Mouse (Mus musculus) heart, embryonic 10.5 days (tissue): ENCODE results near the gene Mdm2. TPM values are rescaled to one million over a fixed set of nuclear protein-coding genes. Genes with fewer than 3 reads are reported as not detected.

ENCODE experiments used
- DNase-seq: peaks from one replicate; pipeline ENCODE4 v3.0.0-alpha.2; 2017; ENCODE audit warnings: low spot score
- H3K27ac ChIP-seq: fragments of 300-500 bp; sonication (generic); 2 replicates; pipeline ENCODE4 v1.5.1; 2016; ENCODE audit warnings: mild to moderate bottlenecking
- H3K27me3 ChIP-seq: fragments of 300-500 bp; sonication (generic); 2 replicates; pipeline ENCODE4 v1.6.1; 2016; ENCODE audit warnings: mild to moderate bottlenecking; ENCODE audit not compliant: poor library complexity, insufficient read depth, severe bottlenecking
- H3K36me3 ChIP-seq: fragments of 300-500 bp; sonication (generic); 2 replicates; pipeline ENCODE4 v1.6.1; 2016; ENCODE audit warnings: mild to moderate bottlenecking, moderate library complexity
- H3K4me1 ChIP-seq: fragments of 300-500 bp; sonication (generic); 2 replicates; pipeline ENCODE4 v1.6.1; 2016; ENCODE audit warnings: mild to moderate bottlenecking
- H3K4me3 ChIP-seq: fragments of 300-500 bp; sonication (generic); 2 replicates; pipeline ENCODE4 v1.5.1; 2016; ENCODE audit warnings: mild to moderate bottlenecking, moderate library complexity
- H3K9me3 ChIP-seq: fragments of 300-500 bp; sonication (generic); 2 replicates; pipeline ENCODE4 v1.6.1; 2016; ENCODE audit warnings: mild to moderate bottlenecking, moderate library complexity
- WGBS: fragments of 180-500 bp; shearing (Covaris S2); methylation state at CpG from one replicate; pipeline ENCODE4 v1.1.7; 2016; 5-methylcytosine and 5-hydroxymethylcytosine counted together
- polyA plus RNA-seq: library from polyadenylated mRNA; unstranded; fragments of >200 nt; fragmentation: Nextera tagmentation; extraction: Ambion mirVana; gene quantifications from 2 replicates; pipeline ENCODE4 v1.2.1, GENCODE M21; 2016

The Mdm2 gene
- polyA plus RNA-seq, 1 experiment from 2014 or later, result 56.4 TPM

GRCm38 (mm10) chr10:117701034-117701829, 9.3 kb downstream of the Mdm2 start:
- no peaks in the 10 kb centered on the region for H3K9me3 ChIP-seq
- no peaks in the 10 kb centered on the region for H3K27me3 ChIP-seq
- no peaks in the 10 kb centered on the region for H3K4me1 ChIP-seq
- no peak overlapping the region for H3K27ac ChIP-seq
- no peak overlapping the region for H3K4me3 ChIP-seq
- peaks cover 95% of the 10 kb centered on the region for H3K36me3 ChIP-seq
- DNase-seq, result peak; percentile 51
- WGBS, result 90% methylated on average over 6 of the region's 6 CpGs

GRCm38 (mm10) chr10:117700450-117700849, 10.1 kb downstream of the Mdm2 start:
- H3K9me3 ChIP-seq, result no peaks in the 10 kb centered on the region
- no peak overlapping the region for H3K4me3 ChIP-seq
- H3K36me3 ChIP-seq, result peaks cover 99% of the 10 kb centered on the region
- 79% methylated on average over 1 of the region's 1 CpGs for WGBS
- H3K27ac ChIP-seq, result no peak overlapping the region
- H3K27me3 ChIP-seq, result no peaks in the 10 kb centered on the region
- DNase-seq, result no peak
- no peaks in the 10 kb centered on the region for H3K4me1 ChIP-seq

DNA sequence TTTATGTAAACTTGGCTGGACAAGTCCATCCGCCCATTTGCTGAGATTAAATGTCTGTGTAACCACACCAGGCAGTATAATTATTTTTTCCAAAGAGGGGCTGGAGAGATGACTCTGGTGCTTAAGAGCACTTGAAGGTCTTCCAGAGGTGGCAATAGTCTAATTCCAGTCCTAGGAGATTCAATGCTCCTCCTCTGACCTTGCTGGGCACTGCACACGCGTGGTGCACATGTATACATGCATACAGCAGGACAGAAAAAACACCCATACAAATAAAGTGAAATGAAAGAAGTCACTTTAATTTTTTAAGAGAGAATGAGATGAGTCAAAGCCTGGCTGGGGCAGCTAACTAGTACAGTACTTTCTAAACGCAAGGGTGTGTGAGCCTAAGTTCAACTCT, 10.6 kb downstream of the Mdm2 start:
- Histone ChIP-seq H3K27ac (no peak overlapping the region), H3K36me3 (peaks cover 99% of the 10 kb centered on the region), H3K4me1 (no peaks in the 10 kb centered on the region), H3K4me3 (no peak overlapping the region), H3K27me3 (no peaks in the 10 kb centered on the region), H3K9me3 (no peaks in the 10 kb centered on the region)
- 93% methylated on average over 4 of the region's 4 CpGs for WGBS
- DNase-seq, result no peak

DNA sequence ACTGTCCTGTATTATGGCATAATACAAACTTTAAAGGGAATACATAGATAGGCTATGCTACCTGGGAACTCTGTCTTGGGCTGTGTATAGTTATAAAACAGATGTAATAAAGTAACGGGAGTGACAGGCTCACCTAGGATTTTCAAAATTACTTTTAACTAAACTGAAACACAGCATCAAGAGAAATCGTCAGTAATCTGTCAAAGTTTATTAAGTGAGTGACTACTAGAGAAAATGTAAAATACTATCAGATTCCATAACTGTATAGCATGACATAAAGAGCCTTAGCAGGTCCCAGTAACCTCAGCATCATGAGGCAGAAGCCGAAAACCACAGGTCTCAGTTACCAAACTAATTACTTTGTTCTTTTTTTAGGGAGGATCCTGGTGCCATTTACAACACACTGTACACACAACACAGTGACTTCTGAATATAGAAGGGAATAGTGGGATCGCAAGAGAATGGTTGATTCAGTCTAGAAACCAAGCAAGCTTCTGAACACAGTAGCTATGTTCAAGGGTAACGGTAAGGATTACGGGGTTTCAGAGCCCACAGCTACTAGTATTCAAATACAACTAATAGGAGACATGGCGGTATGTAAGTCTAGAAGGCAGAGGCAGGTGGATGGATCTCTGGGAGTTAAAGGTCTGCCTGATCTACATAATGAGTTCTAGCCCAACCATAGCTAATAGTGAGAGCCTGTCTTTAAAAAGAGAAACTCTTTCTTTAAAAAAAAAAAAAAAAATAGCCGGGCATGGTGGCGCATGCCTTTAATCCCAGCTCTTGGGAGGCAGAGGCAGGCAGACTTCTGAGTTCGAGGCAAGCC, 12.0 kb downstream of the Mdm2 start:
- DNase-seq, result no peak
- Histone ChIP-seq H3K4me1 (no peaks in the 10 kb centered on the region), H3K9me3 (no peaks in the 10 kb centered on the region), H3K27ac (no peak overlapping the region), H3K27me3 (no peaks in the 10 kb centered on the region), H3K4me3 (no peak overlapping the region), H3K36me3 (peaks cover 99% of the 10 kb centered on the region)
- WGBS, result 94% methylated on average over 10 of the region's 10 CpGs

DNA sequence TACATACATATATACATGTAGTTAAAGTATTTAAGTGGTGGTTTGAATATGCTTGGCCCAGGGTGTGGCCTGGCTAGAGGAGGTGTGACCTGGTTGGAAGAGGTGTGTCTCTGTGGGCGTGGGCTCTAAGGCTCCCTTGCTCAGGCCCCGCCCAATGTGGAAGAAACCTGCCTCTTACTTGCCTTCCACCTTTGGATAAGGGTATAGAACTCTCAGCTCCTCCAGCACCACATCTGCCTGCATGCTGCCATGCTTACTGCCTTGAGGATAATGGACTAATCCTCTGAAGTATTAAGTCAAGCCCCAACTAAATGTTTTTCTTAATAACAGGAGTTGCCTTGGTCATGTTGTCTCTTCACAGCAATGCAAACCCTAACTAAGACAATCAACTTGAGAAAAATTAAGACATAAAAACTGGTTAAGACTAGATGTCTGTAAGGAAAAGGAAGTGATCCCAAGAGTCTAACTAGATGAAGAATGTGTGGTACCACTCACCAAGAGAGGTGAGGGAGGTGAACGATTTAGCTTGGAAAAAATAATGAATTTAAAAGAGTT, 12.9 kb downstream of the Mdm2 start:
- WGBS, result 91% methylated on average over 3 of the region's 3 CpGs
- Histone ChIP-seq H3K4me1 (no peaks in the 10 kb centered on the region), H3K4me3 (no peak overlapping the region), H3K27me3 (no peaks in the 10 kb centered on the region), H3K9me3 (no peaks in the 10 kb centered on the region), H3K36me3 (peaks cover 96% of the 10 kb centered on the region), H3K27ac (no peak overlapping the region)
- DNase-seq, result no peak

DNA sequence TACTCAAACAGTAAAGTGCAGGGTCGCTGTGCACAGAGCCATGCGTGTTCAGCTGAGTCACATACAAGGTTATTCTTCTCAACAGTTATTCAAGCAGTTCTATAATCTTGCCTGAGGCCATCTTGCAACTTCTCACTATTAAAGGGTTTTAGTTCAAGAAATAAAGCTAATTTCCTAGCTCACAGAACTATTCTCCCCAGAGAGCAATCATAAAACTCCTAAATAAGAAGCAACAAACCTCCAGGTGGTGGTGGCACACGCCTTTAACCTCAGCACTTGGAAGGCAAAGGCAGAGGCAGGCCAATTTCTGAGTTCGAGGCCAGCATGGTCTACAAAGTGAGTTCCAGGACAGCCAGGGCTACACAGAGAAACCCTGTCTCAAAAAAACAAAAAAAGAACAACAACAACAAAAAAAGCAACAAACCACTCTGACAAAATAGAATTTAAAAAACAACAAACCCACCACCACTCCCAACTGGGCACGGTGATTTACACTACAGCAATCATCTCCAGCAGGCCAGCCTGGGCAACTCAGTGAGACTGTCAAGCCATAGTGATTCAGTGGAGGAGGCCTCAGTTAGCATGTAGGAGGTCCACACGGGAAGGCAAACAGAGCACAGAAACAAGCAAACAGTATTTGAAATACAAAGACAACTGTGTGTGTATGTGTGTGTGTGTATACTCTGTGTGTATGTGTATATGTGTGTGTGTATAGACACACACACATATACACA, 13.6 kb downstream of the Mdm2 start:
- no peak overlapping the region for H3K4me3 ChIP-seq
- DNase-seq, result no peak
- no peaks in the 10 kb centered on the region for H3K27me3 ChIP-seq
- no peak overlapping the region for H3K27ac ChIP-seq
- WGBS, result 91% methylated on average over 6 of the region's 6 CpGs
- no peaks in the 10 kb centered on the region for H3K9me3 ChIP-seq
- no peaks in the 10 kb centered on the region for H3K4me1 ChIP-seq
- H3K36me3 ChIP-seq, result peaks cover 96% of the 10 kb centered on the region

GRCm38 (mm10) chr10:117696021-117696826, 14.3 kb downstream of the Mdm2 start:
- 93% methylated on average over 8 of the region's 8 CpGs for WGBS
- Histone ChIP-seq H3K27ac (no peak overlapping the region), H3K36me3 (peaks cover 94% of the 10 kb centered on the region)

GRCm38 (mm10) chr10:117695605-117696004, 15.0 kb downstream of the Mdm2 start:
- no peaks in the 10 kb centered on the region for H3K27me3 ChIP-seq
- peaks cover 94% of the 10 kb centered on the region for H3K36me3 ChIP-seq
- WGBS, result 95% methylated on average over 4 of the region's 4 CpGs

More at GRCm38 (mm10) chr10:117696021-117696826, 14.3 kb downstream of the Mdm2 start:
- H3K9me3 ChIP-seq, result no peaks in the 10 kb centered on the region
- no peaks in the 10 kb centered on the region for H3K27me3 ChIP-seq
- H3K4me3 ChIP-seq, result no peak overlapping the region
- DNase-seq, result no peak
- H3K4me1 ChIP-seq, result no peaks in the 10 kb centered on the region

GRCm38 (mm10) chr10:117695027-117695426, 15.5 kb downstream of the Mdm2 start:
- peaks cover 94% of the 10 kb centered on the region for H3K36me3 ChIP-seq
- no peaks in the 10 kb centered on the region for H3K4me1 ChIP-seq
- DNase-seq, result no peak
- no peaks in the 10 kb centered on the region for H3K9me3 ChIP-seq
- no peak overlapping the region for H3K27ac ChIP-seq
- H3K27me3 ChIP-seq, result no peaks in the 10 kb centered on the region
- 92% methylated on average over 4 of the region's 4 CpGs for WGBS
- H3K4me3 ChIP-seq, result no peak overlapping the region

More at GRCm38 (mm10) chr10:117695605-117696004, 15.0 kb downstream of the Mdm2 start:
- Histone ChIP-seq H3K9me3 (no peaks in the 10 kb centered on the region), H3K27ac (no peak overlapping the region), H3K4me1 (no peaks in the 10 kb centered on the region), H3K4me3 (no peak overlapping the region)
- DNase-seq, result no peak

GRCm38 (mm10) chr10:117694255-117694953, 16.2 kb downstream of the Mdm2 start:
- no peak overlapping the region for H3K27ac ChIP-seq
- no peak for DNase-seq
- 94% methylated on average over 6 of the region's 6 CpGs for WGBS
- H3K36me3 ChIP-seq, result peaks cover 94% of the 10 kb centered on the region
- no peak overlapping the region for H3K4me3 ChIP-seq
- no peaks in the 10 kb centered on the region for H3K27me3 ChIP-seq
- H3K9me3 ChIP-seq, result no peaks in the 10 kb centered on the region
- no peaks in the 10 kb centered on the region for H3K4me1 ChIP-seq

- no peaks in the 10 kb centered on the region for H3K27me3 ChIP-seq
- H3K36me3 ChIP-seq, result peaks cover 94% of the 10 kb centered on the region
- 92% methylated on average over 5 of the region's 5 CpGs for WGBS
Observed at GRCm38 (mm10) chr10:117692953-117693352, 17.6 kb downstream of the Mdm2 start.

More at GRCm38 (mm10) chr10:117692953-117693352, 17.6 kb downstream of the Mdm2 start:
- Histone ChIP-seq H3K4me1 (no peaks in the 10 kb centered on the region), H3K9me3 (no peaks in the 10 kb centered on the region), H3K4me3 (no peak overlapping the region), H3K27ac (no peak overlapping the region)
- no peak for DNase-seq
